Mouse (Mus musculus) olfactory bulb, adult 2 months (tissue): ENCODE results near the gene Dgat2.

ENCODE experiments used
- CTCF ChIP-seq: fragments of 200-500 bp; IDR thresholded peaks from 2 replicates; pipeline ENCODE4 v1.5.1; 2012; ENCODE audit warnings: low read depth, mild to moderate bottlenecking, low read length, moderate library complexity; ENCODE audit not compliant: insufficient read depth
- POLR2A ChIP-seq: fragments of 200-500 bp; IDR thresholded peaks from 2 replicates; pipeline ENCODE4 v1.6.1; 2012; ENCODE audit warnings: mild to moderate bottlenecking, low read depth, low read length, moderate library complexity; ENCODE audit not compliant: insufficient read depth

DNA sequence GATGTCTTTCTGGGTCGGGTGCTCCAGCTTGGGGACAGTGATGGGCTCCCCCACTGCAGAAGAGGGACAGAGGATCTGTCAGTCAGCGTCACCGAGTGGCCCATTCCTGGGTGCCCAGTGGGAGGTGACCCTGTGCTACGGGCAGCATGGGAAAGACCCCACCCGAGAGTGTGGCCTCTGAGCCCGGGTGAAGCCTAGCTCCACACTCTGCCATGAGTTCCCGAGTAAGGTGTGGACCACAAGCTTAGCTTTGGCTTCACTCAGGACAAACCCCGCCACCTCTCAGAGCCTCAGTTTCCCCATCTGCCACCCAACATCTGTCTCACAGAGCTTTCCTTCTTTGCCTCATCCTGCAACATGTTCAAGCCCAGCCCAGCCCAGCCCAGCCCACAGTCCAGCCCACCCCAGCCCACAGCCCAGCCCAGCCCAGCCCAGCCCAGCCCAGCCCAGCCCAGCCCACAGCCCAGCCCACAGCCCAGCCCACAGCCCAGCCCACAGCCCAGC lies 27.8 kb downstream of the Dgat2 start:
- TF ChIP-seq CTCF (no peak), POLR2A (no peak)
